Mouse (Mus musculus) gastrocnemius, postnatal 36 days (tissue): Measurements from ENCODE around the gene Ripply3. TPM values are rescaled to one million over a fixed set of nuclear protein-coding genes. Genes with fewer than 3 reads are reported as not detected.
"Not testable (repeated sequence)": the region's sequence is repeated elsewhere in the genome, so short reads cannot be mapped to it uniquely, and the experiment has no call there.

Source experiments
- DNase-seq, 2 experiments: peaks; one replicate each; pipeline ENCODE4 v3.0.0; 2022
- intact Hi-C: fragments of 180-260 bp; cut with DNase I; formaldehyde crosslinking; loops from one replicate; pipeline ENCODE4 v1.15.1; 2025
- total RNA-seq, 2 experiments: library from RNA; stranded (reverse); gene quantifications; 2 replicates each; pipeline ENCODE4 v1.2.3; 2021

The Ripply3 gene
- total RNA-seq, 2 experiments from 2014 or later: 0.61 to 0.81 TPM

GRCm38 (mm10) chr16:94313229-94314030 lies 14.8 kb upstream of the Ripply3 start, which contains the start of gene Hlcs:
TSS of gene Hlcs (minus strand) at chr16:94313571.
- DNase-seq: peak; percentile 98 to 99
- intact Hi-C loops: no loop called here

GRCm38 (mm10) chr16:94314626-94315025 lies 13.6 kb upstream of the Ripply3 start:
- intact Hi-C loops: loop anchor here (5.0 kb wide), 2 partner anchors 42 to 53 kb away; no protein-coding TSS in a partner anchor
- DNase-seq: no peak

GRCm38 (mm10) chr16:94315215-94315614 lies 13.0 kb upstream of the Ripply3 start:
- intact Hi-C loops: loop anchor here (5.0 kb wide), 2 partner anchors 43 to 52 kb away; no protein-coding TSS in a partner anchor
- no peak for DNase-seq

- intact Hi-C loops: loop anchor here (5.0 kb wide), 2 partner anchors 45 to 50 kb away; no protein-coding TSS in a partner anchor
- DNase-seq: no peak
Observed at GRCm38 (mm10) chr16:94317752-94318151, 10.5 kb upstream of the Ripply3 start.

GRCm38 (mm10) chr16:94320223-94320622 lies 8.0 kb upstream of the Ripply3 start:
- DNase-seq: no peak
- intact Hi-C loops: no loop called here

GRCm38 (mm10) chr16:94323681-94324080 lies 4.5 kb upstream of the Ripply3 start:
- intact Hi-C loops: no loop called here
- DNase-seq: no peak

- intact Hi-C loops: no loop called here
Observed at GRCm38 (mm10) chr16:94326008-94326407, 2.2 kb upstream of the Ripply3 start.

GRCm38 (mm10) chr16:94328881-94329867 lies 954 bp downstream of the Ripply3 start:
- intact Hi-C loops: no loop called here
- DNase-seq: no peak

More at GRCm38 (mm10) chr16:94326008-94326407, 2.2 kb upstream of the Ripply3 start:
- no peak for DNase-seq

- intact Hi-C loops: loop anchor here (5.0 kb wide), 1 partner anchor 63 kb away; no protein-coding TSS in a partner anchor
- DNase-seq: no peak
Observed at GRCm38 (mm10) chr16:94330429-94330828, 2.2 kb downstream of the Ripply3 start.

- no peak for DNase-seq
- intact Hi-C loops: loop anchor here (5.0 kb wide), 1 partner anchor 64 kb away; no protein-coding TSS in a partner anchor
Observed at GRCm38 (mm10) chr16:94331233-94331885, 3.1 kb downstream of the Ripply3 start.

- intact Hi-C loops: loop anchor here (5.0 kb wide), 1 partner anchor 65 kb away; no protein-coding TSS in a partner anchor
- DNase-seq: peak; percentile 47 to 53
Observed at GRCm38 (mm10) chr16:94331886-94332252, 3.6 kb downstream of the Ripply3 start.

- no peak for DNase-seq
- intact Hi-C loops: no loop called here
Observed at GRCm38 (mm10) chr16:94335656-94336055, 7.4 kb downstream of the Ripply3 start.

- intact Hi-C loops, DNase-seq: not testable (repeated sequence)
Observed at GRCm38 (mm10) chr16:94339164-94340160, 11.2 kb downstream of the Ripply3 start.

GRCm38 (mm10) chr16:94345733-94346132 lies 17.5 kb downstream of the Ripply3 start:
- intact Hi-C loops: no loop called here

GRCm38 (mm10) chr16:94347080-94347731 lies 19.0 kb downstream of the Ripply3 start:
- intact Hi-C loops: no loop called here
- no peak for DNase-seq

More at GRCm38 (mm10) chr16:94345733-94346132, 17.5 kb downstream of the Ripply3 start:
- no peak for DNase-seq

GRCm38 (mm10) chr16:94348779-94349178 lies 20.6 kb downstream of the Ripply3 start:
- intact Hi-C loops: no loop called here
- no peak for DNase-seq

- intact Hi-C loops: no loop called here
- no peak for DNase-seq
Observed at GRCm38 (mm10) chr16:94349588-94350286, 21.5 kb downstream of the Ripply3 start.

GRCm38 (mm10) chr16:94350287-94350677 lies 22.1 kb downstream of the Ripply3 start:
- intact Hi-C loops: no loop called here
- no peak for DNase-seq
